Mouse (Mus musculus): ENCODE results near the gene Neil1.

- TF ChIP-seq CTCF (IDR thresholded peaks at IDR 0.05; ENCODE audit: low read depth), result no peak
- no peak for TF ChIP-seq EP300 (IDR thresholded peaks at IDR 0.05; ENCODE audit: low read depth)
These were observed 18.5 kb downstream of the Neil1 start for GRCm38 (mm10) chr9:57129641-57130040.
